ENCODE assay signal across 8 mouse cellular contexts in the genomic region with DNA sequence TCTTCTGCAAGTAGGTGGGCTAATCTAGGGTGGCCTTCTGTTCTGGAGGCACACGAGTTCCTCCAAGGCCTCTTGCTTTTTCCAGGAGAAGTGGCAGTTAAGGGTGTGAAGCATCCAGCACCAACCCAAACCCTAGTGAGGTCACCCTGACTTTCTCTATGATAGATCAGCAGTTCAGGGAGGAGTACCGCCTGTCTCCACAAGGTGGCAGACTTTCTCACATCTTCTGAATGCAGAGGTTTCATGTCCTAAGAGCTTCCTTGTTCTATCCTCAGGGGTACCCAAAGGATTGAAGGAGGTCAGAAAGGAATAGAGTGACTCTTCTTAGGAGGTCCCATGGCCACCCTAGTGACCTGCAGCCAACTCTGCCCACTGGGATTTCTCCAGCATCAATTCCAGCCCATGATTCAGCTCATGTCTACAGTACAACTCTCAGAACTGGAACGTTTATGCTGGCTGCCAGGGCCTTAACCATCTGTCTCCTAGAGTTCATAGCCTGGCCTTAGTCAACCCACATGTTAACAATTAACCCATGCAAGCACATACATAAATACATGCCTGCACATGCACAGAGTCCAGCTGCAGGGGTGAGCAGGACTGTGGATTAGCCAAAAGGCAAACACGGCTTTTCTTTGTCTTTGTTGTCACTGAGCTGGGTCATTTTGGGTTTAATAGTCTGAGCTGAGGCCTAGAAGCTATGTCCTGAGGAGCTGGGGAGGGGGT. TPM values are rescaled to one million over a fixed set of nuclear protein-coding genes. Genes with fewer than 3 reads are reported as not detected.
DNase-seq lines count a peak whose midpoint lies in the region; ATAC-seq lines count a peak whose summit lies in the region.

No protein-coding gene starts in this region.

- H3K9me3 ChIP-seq in neural tube, embryonic 11.5 days (ENCODE audit: control insufficient read depth, low read length), result no peaks in the 10 kb centered on the region

- peak; percentile 16 to 38 for DNase-seq in urinary bladder, adult 18-20 months (ENCODE audit: low spot score in 2 of 2)
- no peak for DNase-seq in urinary bladder, postnatal 10 days (ENCODE audit: low spot score)
- DNase-seq in cerebellum, adult 9-10 months, result peak; percentile 67
- DNase-seq in frontal cortex, postnatal 14 days (ENCODE audit: low spot score in 2 of 2), result peak; percentile 57 to 82
- peak; percentile 89 for DNase-seq in kidney, adult 18-20 months
- DNase-seq in left cerebral cortex, postnatal 4 days, result peak; percentile 77
- peak; percentile 82 for DNase-seq in neural tube, embryonic 11.5 days (ENCODE audit: low spot score)
- DNase-seq in testis, postnatal 10 days (ENCODE audit: low spot score), result peak; percentile 90

- H3K4me1 ChIP-seq in neural tube, embryonic 11.5 days (ENCODE audit: control insufficient read depth, insufficient read depth, low read length), result no peaks in the 10 kb centered on the region

- no peaks in the 10 kb centered on the region for H3K27me3 ChIP-seq in neural tube, embryonic 11.5 days (ENCODE audit: control insufficient read depth, insufficient read depth, low read length)

- no peak for ATAC-seq in neural tube, embryonic 11.5 days (ENCODE audit: insufficient read depth, low FRiP score, low TSS enrichment)

- H3K36me3 ChIP-seq in neural tube, embryonic 11.5 days (ENCODE audit: control insufficient read depth, insufficient read depth, low read length), result no peaks in the 10 kb centered on the region

- intact Hi-C loops in left cerebral cortex, postnatal 4 days (cut with DNase I), result loop anchor here (2.0 kb wide), 1 partner anchor 250 kb away; no protein-coding TSS in a partner anchor

- no peak overlapping the region for H3K4me2 ChIP-seq in neural tube, embryonic 11.5 days (ENCODE audit: low read depth)

- WGBS in neural tube, embryonic 11.5 days, result 50% methylated on average over 4 of the region's 4 CpGs

- H3K4me3 ChIP-seq in neural tube, embryonic 11.5 days (ENCODE audit: low read depth, low read length), result no peak overlapping the region

- H3K9ac ChIP-seq in neural tube, embryonic 11.5 days (ENCODE audit: low read length), result no peak overlapping the region

- H3K27ac ChIP-seq in neural tube, embryonic 11.5 days (ENCODE audit: low read depth, low read length), result no peak overlapping the region

RNA-seq across cellular contexts. Expression of a gene that starts 22.8 kb away (rescaled TPM):
- total RNA-seq in left cerebral cortex, postnatal 4 days (2021), result 10 to 100 TPM; 41.1 to 41.7 TPM
- polyA plus RNA-seq in neural tube, embryonic 11.5 days (2014; fragmentation: Nextera tagmentation; extraction: Ambion mirVana), result 46.8 and 52.4 TPM in 2 replicates

RNA-seq across cellular contexts. Expression of a gene that starts 26.9 kb away (rescaled TPM):
- 10 to 100 TPM; 41.1 to 50.2 TPM for total RNA-seq in left cerebral cortex, postnatal 4 days (2021)
- not detected in 2 replicates for polyA plus RNA-seq in neural tube, embryonic 11.5 days (2014; fragmentation: Nextera tagmentation; extraction: Ambion mirVana)
